Mouse (Mus musculus) left cerebral cortex, adult 18-20 months (tissue): ENCODE measurements around the gene Prpsap1. TPM values are rescaled to one million over a fixed set of nuclear protein-coding genes. Genes with fewer than 3 reads are reported as not detected.
A peak's percentile ranks its signal among the peaks of the same experiment; 100 is the strongest.
"Not testable (repeated sequence)": the region's sequence is repeated elsewhere in the genome, so short reads cannot be mapped to it uniquely, and the experiment has no call there.

Experiments
- DNase-seq, 2 experiments: peaks; one replicate each; pipeline ENCODE4 v3.0.0; 2021 to 2022; ENCODE audit warnings: low spot score in 2 of 2, mixed read lengths in 1 of 2
- total RNA-seq, 2 experiments: library from RNA; stranded (reverse); gene quantifications; 2 replicates each; pipeline ENCODE4 v1.2.3; 2021

Gene Prpsap1
- total RNA-seq, 2 experiments from 2014 or later = 82.7 to 89.4 TPM

DNA sequence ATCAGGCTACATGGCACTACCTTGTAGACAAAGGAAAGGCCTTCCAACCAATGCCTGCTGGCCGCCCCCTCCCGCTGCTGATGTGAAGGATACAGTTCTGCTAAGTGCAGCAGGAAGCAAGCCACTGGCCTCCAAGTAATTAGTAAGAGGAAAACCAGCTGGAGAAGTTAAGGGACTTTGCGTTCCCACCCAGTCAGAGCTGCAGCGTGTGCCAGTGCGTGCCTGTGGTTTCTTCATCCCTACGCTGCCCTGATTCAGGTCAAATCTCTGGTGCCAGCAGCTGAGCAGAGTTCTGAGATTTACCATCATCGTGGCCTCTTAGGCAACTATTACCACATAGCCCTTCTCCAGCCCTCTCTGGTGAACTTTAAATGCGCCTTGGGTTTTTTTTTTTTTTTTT is 24.5 kb upstream of the Prpsap1 start:
- DNase-seq = no peak

GRCm38 (mm10) chr11:116515330-116516020 is 21.5 kb upstream of the Prpsap1 start:
- no peak for DNase-seq

DNA sequence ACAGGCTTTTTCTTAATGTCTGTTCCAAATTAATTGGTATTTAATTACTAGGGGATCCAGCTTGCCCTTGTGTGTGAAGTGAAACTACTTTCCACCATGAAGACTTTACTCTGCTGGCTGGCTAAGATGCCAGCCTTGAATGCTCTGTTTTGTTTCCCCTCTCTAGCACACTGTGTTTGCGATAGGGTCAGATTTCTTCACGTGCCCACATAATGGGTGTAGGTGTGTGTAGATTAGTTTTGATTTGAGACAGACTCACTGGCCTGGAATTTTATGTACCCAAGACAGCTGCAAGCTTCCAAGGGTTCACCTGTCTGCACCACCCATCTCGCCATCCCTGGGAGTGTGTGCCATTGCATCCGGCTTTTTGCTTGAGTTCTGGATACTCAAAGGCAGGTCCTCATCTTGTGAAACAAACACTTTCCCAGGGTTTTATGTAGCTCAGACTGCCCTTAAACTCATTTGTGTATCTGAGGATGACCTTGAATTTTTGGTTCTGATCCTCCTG is 19.6 kb upstream of the Prpsap1 start:
- no peak for DNase-seq

GRCm38 (mm10) chr11:116512987-116513386 is 19.0 kb upstream of the Prpsap1 start:
- no peak for DNase-seq

- no peak for DNase-seq
Observed at GRCm38 (mm10) chr11:116512154-116512553, 18.2 kb upstream of the Prpsap1 start.

- DNase-seq = no peak
Observed at GRCm38 (mm10) chr11:116511301-116511868, 17.4 kb upstream of the Prpsap1 start.

DNA sequence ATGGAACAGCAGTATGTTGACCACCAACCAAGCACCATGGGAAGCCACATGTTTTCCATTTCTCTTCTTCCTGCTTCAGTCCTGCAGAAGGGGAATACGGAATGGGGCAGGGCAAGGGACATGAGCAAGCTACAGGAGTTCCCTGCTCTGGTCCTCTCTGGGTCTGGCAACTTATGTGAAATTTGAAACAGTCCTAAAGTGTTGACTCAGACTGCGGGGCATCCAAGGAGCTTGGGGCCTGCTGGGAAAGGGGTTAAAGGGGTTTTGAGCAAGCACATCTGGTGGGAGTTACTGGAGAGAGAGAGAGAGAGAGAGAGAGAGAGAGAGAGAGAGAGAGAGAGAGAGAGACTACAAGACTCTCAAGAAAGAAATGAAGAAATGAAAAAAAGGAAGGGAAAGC is 14.7 kb upstream of the Prpsap1 start:
- no peak for DNase-seq

DNA sequence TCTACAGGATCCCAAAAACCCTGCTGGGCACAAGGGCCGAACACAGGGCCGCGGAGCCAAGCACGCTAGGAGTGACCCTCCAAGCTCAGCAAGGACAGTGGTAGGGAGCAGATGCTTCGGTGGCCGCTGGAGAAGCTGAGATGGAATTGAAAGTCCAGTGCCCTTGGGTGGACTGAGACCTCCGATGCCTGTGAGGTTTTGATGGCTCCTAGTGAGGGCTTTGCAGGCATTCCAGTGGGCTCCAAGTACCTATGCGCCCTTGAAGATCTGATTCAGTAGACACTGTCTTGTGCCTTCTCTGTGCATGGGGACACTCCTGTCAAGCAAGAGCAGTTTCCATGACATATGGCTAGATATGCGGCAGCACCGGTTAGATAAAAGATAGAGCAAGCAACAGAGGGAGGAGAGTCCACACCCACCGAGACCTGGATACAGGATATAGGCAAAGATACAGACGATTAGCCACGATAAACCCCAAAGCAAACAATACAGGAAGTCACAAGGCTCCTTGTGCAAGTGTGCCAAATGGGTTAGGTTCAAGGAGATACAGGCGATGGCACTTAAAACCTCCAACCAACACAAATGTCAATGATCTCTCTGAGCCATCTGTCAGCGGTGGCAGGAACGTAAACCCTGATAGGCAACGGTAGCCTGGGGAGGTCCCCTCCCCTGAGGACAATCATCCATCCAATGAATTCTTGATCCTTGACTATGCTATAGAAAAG is 12.3 kb upstream of the Prpsap1 start:
- DNase-seq = no peak

- DNase-seq = no peak
Observed at GRCm38 (mm10) chr11:116505573-116505972, 11.6 kb upstream of the Prpsap1 start.

DNA sequence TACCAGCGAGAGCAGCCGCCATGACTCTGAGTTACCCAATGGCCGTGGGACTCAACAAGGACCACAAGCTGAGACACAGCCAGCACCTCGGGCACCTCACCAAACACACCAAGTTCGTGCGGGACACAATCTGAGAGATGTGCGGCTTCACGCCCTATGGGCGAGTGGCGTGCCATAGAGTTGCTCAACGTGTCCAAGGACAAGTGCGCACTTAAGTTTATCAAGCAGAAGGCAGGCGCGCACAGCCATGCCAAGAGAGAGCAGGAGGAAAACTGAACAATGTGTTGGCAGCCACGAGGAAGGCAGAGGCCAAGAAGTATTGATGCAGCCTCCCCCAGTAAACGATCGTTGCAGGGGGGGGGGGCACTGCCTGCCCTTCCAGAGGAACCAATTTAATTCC is 10.5 kb upstream of the Prpsap1 start:
- DNase-seq = no peak

GRCm38 (mm10) chr11:116501005-116501746 is 7.2 kb upstream of the Prpsap1 start:
- DNase-seq = no peak

DNA sequence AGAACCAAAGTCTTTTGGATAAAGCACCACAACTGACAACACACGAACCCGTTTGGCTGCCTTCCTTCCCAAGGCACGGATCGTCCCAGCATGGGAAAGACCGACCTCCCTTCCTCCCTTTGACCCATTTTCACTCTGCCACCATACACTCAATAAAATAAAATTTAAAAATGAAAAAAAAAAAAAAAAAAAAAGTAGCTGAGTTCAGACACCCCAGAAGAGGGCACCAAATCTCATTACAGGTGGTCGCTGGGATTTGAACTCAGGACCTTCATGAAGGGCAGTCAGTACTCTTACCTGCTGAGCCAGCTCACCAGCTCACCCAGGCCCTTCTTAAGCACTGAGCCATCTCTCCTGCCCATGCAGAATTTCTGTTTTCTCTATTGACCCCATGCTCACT is 5.0 kb upstream of the Prpsap1 start:
- no peak for DNase-seq

DNA sequence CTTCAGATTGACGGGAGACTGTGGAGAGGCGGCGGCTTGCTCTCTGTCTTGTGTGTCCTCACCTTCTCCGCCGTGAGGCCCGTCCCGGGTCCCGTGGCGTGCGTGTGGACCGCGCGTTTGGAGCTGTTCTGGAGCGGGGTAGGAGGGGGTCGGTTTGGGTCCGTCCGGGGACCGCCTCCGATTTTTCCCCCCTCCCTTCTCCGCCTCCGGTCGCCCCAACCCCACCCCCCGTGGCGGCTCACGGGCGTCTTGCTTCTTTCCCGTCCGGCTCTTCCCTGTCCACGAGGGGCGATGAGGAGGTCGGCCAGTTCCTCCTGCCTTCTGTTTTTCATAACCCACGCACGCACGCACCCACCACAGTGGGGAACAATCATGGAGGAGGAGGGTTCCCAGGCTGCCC is 4.6 kb upstream of the Prpsap1 start:
- DNase-seq = no peak

- no peak for DNase-seq
Observed at GRCm38 (mm10) chr11:116497313-116497712, 3.3 kb upstream of the Prpsap1 start.

DNA sequence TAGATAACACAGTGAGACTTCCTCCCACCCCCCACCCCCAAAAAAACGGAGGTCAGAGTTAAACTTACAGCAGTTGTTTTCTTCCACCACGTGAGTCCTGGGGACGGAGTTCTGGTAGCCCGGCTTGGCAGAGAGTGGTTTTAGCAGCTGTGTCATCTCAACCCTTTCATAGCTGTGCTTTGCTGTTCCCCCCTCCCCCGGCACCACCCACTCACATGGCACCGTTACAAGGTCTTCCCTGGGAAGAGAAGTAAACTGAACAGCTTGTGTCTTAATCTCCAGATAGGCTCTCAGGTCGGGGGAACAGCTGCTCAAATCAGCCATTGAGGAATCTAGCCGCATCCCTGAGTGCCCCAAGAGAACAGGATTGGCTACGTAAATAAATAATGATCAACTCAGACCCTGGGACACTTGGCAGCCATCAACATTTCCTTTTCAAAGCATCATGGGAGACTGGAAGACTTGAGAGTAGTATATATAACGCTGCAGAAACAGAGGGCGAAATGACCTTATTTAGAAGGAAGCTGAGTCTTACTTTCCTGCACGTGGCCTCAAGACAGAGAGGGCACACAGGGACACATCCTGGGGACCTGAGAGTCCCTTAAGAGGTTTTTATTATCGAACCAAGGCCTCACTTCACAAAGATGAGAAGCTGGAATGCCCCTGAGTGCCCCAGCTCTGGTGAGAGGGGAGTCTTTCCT is 622 bp upstream of the Prpsap1 start:
- DNase-seq = peak; percentile 80 to 83

DNA sequence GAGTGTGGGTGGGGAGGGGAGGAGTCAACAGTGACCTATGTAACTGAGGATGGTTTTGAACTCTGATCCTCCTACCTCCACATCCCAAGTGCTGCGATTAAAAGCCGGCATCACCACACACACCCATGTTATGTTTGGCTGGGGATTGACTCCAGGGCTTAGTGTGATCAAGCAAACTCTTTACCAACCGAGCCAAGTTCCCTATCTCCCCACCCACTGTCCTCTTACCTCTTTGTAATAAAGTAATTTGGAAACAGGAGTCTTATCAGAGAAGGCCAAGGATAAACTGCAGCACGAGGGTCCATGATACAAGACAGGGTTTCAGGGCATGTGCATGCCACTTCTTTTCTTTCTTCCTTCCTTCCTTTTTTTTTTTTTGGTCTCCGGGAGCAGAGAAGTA is 811 bp downstream of the Prpsap1 start:
- DNase-seq = no peak

DNA sequence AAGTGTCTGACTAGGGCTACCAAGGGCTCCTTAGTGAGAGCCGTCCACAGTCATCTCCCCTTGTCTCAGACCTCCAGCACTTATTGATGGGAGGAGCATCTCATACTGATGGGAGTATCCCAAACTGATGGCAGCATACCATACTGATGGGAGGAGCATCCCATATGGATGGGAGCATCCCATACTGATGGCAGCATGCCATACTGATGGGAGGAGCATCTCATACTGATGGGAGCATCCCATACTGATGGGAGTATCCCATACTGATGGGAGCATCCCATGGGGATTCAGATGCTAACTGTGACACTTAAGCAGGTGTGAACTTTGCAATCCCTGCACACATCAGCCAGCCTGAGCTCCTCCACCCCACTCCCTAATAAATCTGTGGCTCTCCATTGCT is 1.5 kb downstream of the Prpsap1 start:
- DNase-seq = not testable (repeated sequence)

- DNase-seq = no peak
Observed at GRCm38 (mm10) chr11:116491338-116491737, 2.7 kb downstream of the Prpsap1 start.

GRCm38 (mm10) chr11:116490232-116491107 is 3.5 kb downstream of the Prpsap1 start:
- peak; percentile 83 to 89 for DNase-seq

GRCm38 (mm10) chr11:116489771-116490231 is 4.2 kb downstream of the Prpsap1 start:
- DNase-seq = no peak
